ENCODE assay signal across 8 mouse cellular contexts in the genomic region with DNA sequence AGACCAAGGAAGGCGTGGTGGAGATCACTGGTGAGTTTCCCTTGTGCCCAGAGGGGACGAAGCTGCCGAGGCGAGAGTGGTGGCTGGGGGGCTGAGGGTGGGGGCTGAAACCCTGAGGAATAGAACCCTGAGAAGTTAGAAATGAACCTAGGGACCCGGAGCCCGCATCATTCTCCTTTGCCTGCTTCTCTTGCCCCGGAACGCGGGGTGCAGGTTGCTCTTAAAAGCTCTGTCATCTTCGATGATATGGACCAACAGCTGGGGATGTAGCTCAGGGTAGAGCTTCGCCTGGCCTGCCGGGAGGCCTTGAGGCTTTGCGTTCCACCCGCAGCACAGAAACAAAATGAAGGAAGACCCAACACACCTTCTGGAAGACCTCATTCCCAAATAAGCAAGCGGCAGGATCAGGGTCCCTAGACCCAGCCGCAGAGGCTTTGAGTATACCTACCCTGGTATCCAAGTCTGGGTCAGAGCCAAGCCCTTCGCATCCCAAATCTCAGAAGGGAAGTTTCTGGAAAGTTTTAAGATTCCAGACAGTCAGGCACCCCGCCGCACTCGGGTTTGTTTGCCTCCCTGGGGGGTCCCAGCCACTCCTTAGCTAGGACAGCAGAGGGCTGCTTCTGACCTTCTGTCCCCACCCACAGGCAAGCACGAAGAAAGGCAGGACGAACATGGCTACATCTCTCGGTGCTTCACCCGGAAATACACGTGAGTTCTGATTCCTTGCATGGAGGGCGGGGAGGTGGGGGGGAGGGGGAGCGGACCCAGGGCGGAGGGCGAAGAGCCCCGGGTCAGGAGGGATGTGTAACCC. TPM values are rescaled to one million over a fixed set of nuclear protein-coding genes. Genes with fewer than 3 reads are reported as not detected.
DNase-seq lines count a peak whose midpoint lies in the region; ATAC-seq and TF ChIP-seq lines count a peak whose summit lies in the region.

No protein-coding gene starts in this region.

- H3K9me3 ChIP-seq in liver, postnatal 0 days (ENCODE audit: low read length): no peaks in the 10 kb centered on the region

- TF ChIP-seq POLR2A in testis, adult 2 months (IDR thresholded peaks at IDR 0.05; ENCODE audit: control insufficient read depth, low read depth, low read length): no peak

- H3K4me3 ChIP-seq in testis, adult 2 months (ENCODE audit: control insufficient read depth, low read depth, low read length): peak overlapping the region; percentile 82
- H3K4me3 ChIP-seq in liver, postnatal 0 days (ENCODE audit: low read depth, low read length): no peak overlapping the region; the same call in 1 of the 2 replicates

- no peak for TF ChIP-seq EP300 in liver, postnatal 0 days (IDR thresholded peaks at IDR 0.05; ENCODE audit: low read depth)

- no peaks in the 10 kb centered on the region for H3K36me3 ChIP-seq in testis, adult 2 months (ENCODE audit: control insufficient read depth, insufficient read depth, low read length)
- H3K36me3 ChIP-seq in liver, postnatal 0 days (replicated peaks; ENCODE audit: insufficient read depth, low read length): no peaks in the 10 kb centered on the region

- 7% methylated on average over 28 of the region's 30 CpGs for WGBS in liver, postnatal 0 days (ENCODE audit: insufficient replicate concordance)

- 0 out of 2 replicates have a peak overlapping the region, but pooled peaks have one; percentile 18 for H3K4me2 ChIP-seq in liver, postnatal 0 days (ENCODE audit: low read depth, low read length)

- no peak for DNase-seq in testis, postnatal 14 days (ENCODE audit: low spot score)
- DNase-seq in heart, postnatal 4 days: peak; percentile 47
- DNase-seq in liver, postnatal 0 days: no peak
- DNase-seq in yolk sac, embryonic 10.5 days (ENCODE audit: low spot score): peak; percentile 71
- DNase-seq in spleen, postnatal 14 days (ENCODE audit: low spot score in 2 of 2): no peak
- DNase-seq in c-Kit-positive CD71-positive TER-119-positive erythroid progenitor cells, embryonic 14.5 days (ENCODE audit: low spot score): no peak
- DNase-seq in layer of hippocampus, postnatal 36 days: no peak

- peak overlapping the region; percentile 62 for H3K27ac ChIP-seq in testis, adult 2 months (ENCODE audit: control insufficient read depth, insufficient read depth, low read depth, low read length)
- H3K27ac ChIP-seq in liver, postnatal 0 days (ENCODE audit: low read depth): no peak overlapping the region

- H3K27me3 ChIP-seq in testis, adult 2 months (ENCODE audit: control insufficient read depth, insufficient read depth, low read length): 0 out of 2 replicates have a peak, but pooled peaks cover 2% of the 10 kb centered on the region
- peaks cover 35% of the 10 kb centered on the region for H3K27me3 ChIP-seq in liver, postnatal 0 days (ENCODE audit: insufficient read depth, low read length)

- peaks cover 11% of the 10 kb centered on the region for H3K4me1 ChIP-seq in testis, adult 2 months (ENCODE audit: control insufficient read depth, insufficient read depth, low read length)
- no peaks in the 10 kb centered on the region; the same call in 1 of the 2 replicates for H3K4me1 ChIP-seq in liver, postnatal 0 days (ENCODE audit: insufficient read depth)

- no peak for ATAC-seq in liver, postnatal 0 days

- H3K9ac ChIP-seq in liver, postnatal 0 days (replicated peaks): no peak overlapping the region

- TF ChIP-seq CTCF in testis, adult 2 months (IDR thresholded peaks at IDR 0.05; ENCODE audit: control insufficient read depth, insufficient read depth, insufficient replicate concordance, low read depth, low read length): no peak
- TF ChIP-seq CTCF in liver, postnatal 0 days (IDR thresholded peaks at IDR 0.05; ENCODE audit: low read depth): no peak

RNA-seq across cellular contexts. Expression of gene Hspb1, which starts 0.9 kb away (rescaled TPM):
- 49.6 and 51.0 TPM in 2 replicates for polyA plus RNA-seq in testis, adult 2 months (2012; rRNA removed)
- 100 to 1,000 TPM; 397 to 401 TPM for total RNA-seq in heart, postnatal 4 days (2021)
- 4.5 and 9.1 TPM in 2 replicates for polyA plus RNA-seq in liver, postnatal 0 days (2015; fragmentation: Nextera tagmentation; extraction: Ambion mirVana)
- total RNA-seq in layer of hippocampus, postnatal 36 days (2021): 10 to 100 TPM; 19.2 to 28.1 TPM

RNA-seq across cellular contexts. Expression of gene Ywhag, which starts 45.8 kb away (rescaled TPM):
- polyA plus RNA-seq in testis, adult 2 months (2012; rRNA removed): 13.3 and 17.8 TPM in 2 replicates
- 100 to 1,000 TPM; 285 to 292 TPM for total RNA-seq in heart, postnatal 4 days (2021)
- 56.7 and 66.8 TPM in 2 replicates for polyA plus RNA-seq in liver, postnatal 0 days (2015; fragmentation: Nextera tagmentation; extraction: Ambion mirVana)
- total RNA-seq in layer of hippocampus, postnatal 36 days (2021): 1,000 to 10,000 TPM; 1,259 to 1,347 TPM

Comparison
In these comparisons a context has a peak if more than half of its experiments do, and no peak if none do; other contexts are left out.
1. DNase-seq: peak in heart, postnatal 4 days (single experiment) and yolk sac, embryonic 10.5 days (single experiment); none in testis, postnatal 14 days (single experiment), liver, postnatal 0 days (single experiment), spleen, postnatal 14 days (0 of 2), c-Kit-positive CD71-positive TER-119-positive erythroid progenitor cells, embryonic 14.5 days (single experiment) and layer of hippocampus, postnatal 36 days (0 of 2).
2. RNA of gene Hspb1, which starts 0.9 kb away (total RNA-seq): 397 to 401 TPM in heart, postnatal 4 days; 19.2 to 28.1 TPM in layer of hippocampus, postnatal 36 days; every median in the first group is over 10 times any median in the second.
3. RNA of gene Ywhag, which starts 45.8 kb away (total RNA-seq): 1,259 to 1,347 TPM in layer of hippocampus, postnatal 36 days; 285 to 292 TPM in heart, postnatal 4 days; every median in the first group is over 4 times any median in the second.